Mouse (Mus musculus) heart, embryonic 12.5 days (tissue): Measurements from ENCODE around the gene Rprml. TPM values are rescaled to one million over a fixed set of nuclear protein-coding genes. Genes with fewer than 3 reads are reported as not detected.
"Not testable (repeated sequence)": the region's sequence is repeated elsewhere in the genome, so short reads cannot be mapped to it uniquely, and the experiment has no call there.

ENCODE experiments used
- ATAC-seq: fragments of 200-750 bp; cut with Nextera tagmentation; 2 replicates; pipeline ENCODE4 v1.8.0; 2017; ENCODE audit warnings: moderate TSS enrichment, moderate library complexity; ENCODE audit not compliant: insufficient number of reproducible peaks, low FRiP score
- H3K27ac ChIP-seq: fragments of 300-500 bp; sonication (generic); 2 replicates; pipeline ENCODE4 v1.5.1; 2016; ENCODE audit warnings: mild to moderate bottlenecking, moderate library complexity; ENCODE audit not compliant: poor library complexity, severe bottlenecking
- H3K27me3 ChIP-seq: fragments of 300-500 bp; sonication (generic); replicated peaks from 2 replicates; pipeline ENCODE4 v1.6.1; 2016; ENCODE audit warnings: mild to moderate bottlenecking, moderate library complexity
- H3K36me3 ChIP-seq: fragments of 300-500 bp; sonication (generic); 2 replicates; pipeline ENCODE4 v1.6.1; 2016; ENCODE audit warnings: mild to moderate bottlenecking, moderate library complexity
- H3K4me1 ChIP-seq: fragments of 300-500 bp; sonication (generic); replicated peaks from 2 replicates; pipeline ENCODE4 v1.6.1; 2016; ENCODE audit warnings: mild to moderate bottlenecking
- H3K4me2 ChIP-seq: fragments of 300-500 bp; sonication (generic); 2 replicates; pipeline ENCODE4 v1.6.1; 2016; ENCODE audit warnings: mild to moderate bottlenecking, moderate library complexity
- H3K4me3 ChIP-seq: fragments of 300-500 bp; sonication (generic); 2 replicates; pipeline ENCODE4 v1.5.1; 2016; ENCODE audit warnings: mild to moderate bottlenecking
- H3K9ac ChIP-seq: fragments of 300-500 bp; sonication (generic); 2 replicates; pipeline ENCODE4 v1.6.1; 2016; ENCODE audit warnings: mild to moderate bottlenecking, moderate library complexity
- H3K9me3 ChIP-seq: fragments of 300-500 bp; sonication (generic); replicated peaks from 2 replicates; pipeline ENCODE4 v1.6.1; 2016; ENCODE audit warnings: mild to moderate bottlenecking, moderate library complexity
- WGBS: fragments of 180-500 bp; shearing (Covaris S2); methylation state at CpG from one replicate; pipeline ENCODE4 v1.1.7; 2016; 5-methylcytosine and 5-hydroxymethylcytosine counted together
- polyA plus RNA-seq: library from polyadenylated mRNA; unstranded; fragments of >200 nt; fragmentation: Nextera tagmentation; extraction: Ambion mirVana; gene quantifications from 2 replicates; pipeline ENCODE4 v1.2.1, GENCODE M21; 2016

Rprml gene
- polyA plus RNA-seq, 1 experiment from 2014 or later: 0.79 TPM

- H3K36me3 ChIP-seq: no peaks in the 10 kb centered on the region
- H3K4me2 ChIP-seq: no peak overlapping the region
- H3K9me3 ChIP-seq: no peaks in the 10 kb centered on the region
- H3K27ac ChIP-seq: no peak overlapping the region
- H3K9ac ChIP-seq: no peak overlapping the region
- H3K4me1 ChIP-seq: peaks cover 7% of the 10 kb centered on the region; the same call in 1 of the 2 replicates
- H3K27me3 ChIP-seq: peaks cover 14% of the 10 kb centered on the region; the same call in 1 of the 2 replicates
- WGBS: 81% methylated on average over 8 of the region's 8 CpGs
- ATAC-seq: no peak
- H3K4me3 ChIP-seq: no peak overlapping the region
Observed at GRCm38 (mm10) chr11:103663119-103663518, 13.7 kb downstream of the Rprml start.

- no peak for ATAC-seq
- H3K4me2 ChIP-seq: no peak overlapping the region
- no peak overlapping the region for H3K27ac ChIP-seq
- WGBS: 50% methylated on average over 1 of the region's 1 CpGs
- peaks cover 7% of the 10 kb centered on the region; the same call in 1 of the 2 replicates for H3K4me1 ChIP-seq
- H3K4me3 ChIP-seq: no peak overlapping the region
- no peaks in the 10 kb centered on the region for H3K9me3 ChIP-seq
- H3K9ac ChIP-seq: no peak overlapping the region
- H3K27me3 ChIP-seq: peaks cover 10% of the 10 kb centered on the region; the same call in 1 of the 2 replicates
- H3K36me3 ChIP-seq: no peaks in the 10 kb centered on the region
Observed at GRCm38 (mm10) chr11:103665695-103666094, 16.3 kb downstream of the Rprml start.

- peaks cover 7% of the 10 kb centered on the region; the same call in 1 of the 2 replicates for H3K4me1 ChIP-seq
- 34% methylated on average over 10 of the region's 10 CpGs for WGBS
- no peak for ATAC-seq
Observed at GRCm38 (mm10) chr11:103666181-103666906, 17.0 kb downstream of the Rprml start.

GRCm38 (mm10) chr11:103666907-103667426 is 17.6 kb downstream of the Rprml start:
- Histone ChIP-seq H3K4me1 (peaks cover 7% of the 10 kb centered on the region; the same call in 1 of the 2 replicates), H3K27me3 (peaks cover 9% of the 10 kb centered on the region; the same call in 1 of the 2 replicates), H3K36me3 (no peaks in the 10 kb centered on the region), H3K9ac (no peak overlapping the region), H3K9me3 (no peaks in the 10 kb centered on the region), H3K4me2 (no peak overlapping the region), H3K4me3 (no peak overlapping the region), H3K27ac (no peak overlapping the region)
- WGBS: 58% methylated on average over 13 of the region's 13 CpGs
- no peak for ATAC-seq

More at GRCm38 (mm10) chr11:103666181-103666906, 17.0 kb downstream of the Rprml start:
- no peak overlapping the region for H3K9ac ChIP-seq
- H3K4me2 ChIP-seq: no peak overlapping the region
- no peak overlapping the region for H3K27ac ChIP-seq
- H3K9me3 ChIP-seq: no peaks in the 10 kb centered on the region
- no peaks in the 10 kb centered on the region for H3K36me3 ChIP-seq
- no peak overlapping the region for H3K4me3 ChIP-seq
- peaks cover 10% of the 10 kb centered on the region; the same call in 1 of the 2 replicates for H3K27me3 ChIP-seq

- Histone ChIP-seq H3K27ac (no peak overlapping the region), H3K4me1 (no peaks in the 10 kb centered on the region), H3K36me3 (peaks cover 45% of the 10 kb centered on the region), H3K9me3 (no peaks in the 10 kb centered on the region), H3K27me3 (no peaks in the 10 kb centered on the region), H3K4me3 (no peak overlapping the region), H3K4me2 (no peak overlapping the region), H3K9ac (no peak overlapping the region)
- ATAC-seq: no peak
- 41% methylated on average over 3 of the region's 3 CpGs for whole genome bisulfite sequencing
Observed at GRCm38 (mm10) chr11:103675556-103675955, 26.2 kb downstream of the Rprml start.

GRCm38 (mm10) chr11:103677042-103677441 is 27.7 kb downstream of the Rprml start:
- H3K4me3 ChIP-seq, ATAC-seq, H3K4me1 ChIP-seq, H3K9ac ChIP-seq, H3K27ac ChIP-seq, H3K9me3 ChIP-seq, H3K27me3 ChIP-seq, H3K4me2 ChIP-seq: not testable (repeated sequence)
- peaks cover 60% of the 10 kb centered on the region for H3K36me3 ChIP-seq
- 38% methylated on average over 2 of the region's 2 CpGs for WGBS

DNA sequence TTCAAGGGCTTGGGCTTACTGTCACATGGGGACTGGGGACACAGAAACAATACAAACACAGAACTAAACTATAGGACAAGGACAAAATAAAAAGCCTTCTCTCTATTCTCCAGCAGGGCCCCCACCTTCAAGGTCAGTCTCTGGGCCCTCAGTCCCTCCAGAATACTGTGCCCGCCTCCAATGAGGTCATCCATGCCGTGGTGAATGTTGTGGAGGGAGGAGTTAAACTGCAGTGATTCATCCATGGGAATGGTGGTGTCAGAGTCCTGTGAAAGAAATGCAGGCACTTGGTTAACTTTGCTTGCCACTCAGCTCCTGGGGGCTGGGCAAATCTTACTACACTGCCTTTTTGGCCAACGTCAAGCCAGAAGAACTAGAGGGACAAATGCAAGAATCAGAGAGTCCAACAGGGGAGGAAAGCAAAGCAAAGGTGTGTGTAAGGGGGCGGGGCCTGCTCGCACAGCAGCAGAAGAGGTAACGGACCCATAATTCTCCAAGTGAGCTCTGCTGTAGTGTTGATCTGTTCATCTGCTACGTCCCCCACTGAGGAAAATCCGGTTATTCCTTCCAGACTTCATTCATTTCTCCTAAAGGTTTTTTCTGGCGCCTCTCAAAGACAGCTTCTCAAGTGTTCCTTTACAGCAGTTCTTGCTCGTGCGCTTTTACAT is 34.4 kb downstream of the Rprml start:
- Histone ChIP-seq H3K27ac (peak overlapping the region; percentile 57), H3K9me3 (no peaks in the 10 kb centered on the region), H3K9ac (0 out of 2 replicates have a peak overlapping the region, but pooled peaks have one; percentile 17), H3K4me2 (no peak overlapping the region), H3K4me3 (no peak overlapping the region), H3K4me1 (peaks cover 45% of the 10 kb centered on the region), H3K36me3 (peaks cover 85% of the 10 kb centered on the region), H3K27me3 (no peaks in the 10 kb centered on the region)
- ATAC-seq: peak; percentile 34; the same call in 1 of the 2 replicates
- 71% methylated on average over 11 of the region's 11 CpGs for WGBS

GRCm38 (mm10) chr11:103685261-103685736 is 35.9 kb downstream of the Rprml start:
- ATAC-seq: no peak
- Histone ChIP-seq H3K27ac (no peak overlapping the region), H3K9me3 (no peaks in the 10 kb centered on the region), H3K36me3 (peaks cover 73% of the 10 kb centered on the region), H3K27me3 (no peaks in the 10 kb centered on the region), H3K9ac (no peak overlapping the region), H3K4me3 (no peak overlapping the region), H3K4me2 (no peak overlapping the region), H3K4me1 (peaks cover 60% of the 10 kb centered on the region)
- WGBS: 89% methylated on average over 7 of the region's 7 CpGs

GRCm38 (mm10) chr11:103686706-103687105 is 37.3 kb downstream of the Rprml start:
- Histone ChIP-seq H3K9me3 (no peaks in the 10 kb centered on the region), H3K4me3 (no peak overlapping the region), H3K4me2 (no peak overlapping the region), H3K4me1 (peaks cover 73% of the 10 kb centered on the region), H3K27ac (no peak overlapping the region; the same call in 1 of the 2 replicates), H3K27me3 (no peaks in the 10 kb centered on the region), H3K9ac (no peak overlapping the region), H3K36me3 (peaks cover 60% of the 10 kb centered on the region)
- no peak for ATAC-seq
- 65% methylated on average over 6 of the region's 6 CpGs for WGBS

DNA sequence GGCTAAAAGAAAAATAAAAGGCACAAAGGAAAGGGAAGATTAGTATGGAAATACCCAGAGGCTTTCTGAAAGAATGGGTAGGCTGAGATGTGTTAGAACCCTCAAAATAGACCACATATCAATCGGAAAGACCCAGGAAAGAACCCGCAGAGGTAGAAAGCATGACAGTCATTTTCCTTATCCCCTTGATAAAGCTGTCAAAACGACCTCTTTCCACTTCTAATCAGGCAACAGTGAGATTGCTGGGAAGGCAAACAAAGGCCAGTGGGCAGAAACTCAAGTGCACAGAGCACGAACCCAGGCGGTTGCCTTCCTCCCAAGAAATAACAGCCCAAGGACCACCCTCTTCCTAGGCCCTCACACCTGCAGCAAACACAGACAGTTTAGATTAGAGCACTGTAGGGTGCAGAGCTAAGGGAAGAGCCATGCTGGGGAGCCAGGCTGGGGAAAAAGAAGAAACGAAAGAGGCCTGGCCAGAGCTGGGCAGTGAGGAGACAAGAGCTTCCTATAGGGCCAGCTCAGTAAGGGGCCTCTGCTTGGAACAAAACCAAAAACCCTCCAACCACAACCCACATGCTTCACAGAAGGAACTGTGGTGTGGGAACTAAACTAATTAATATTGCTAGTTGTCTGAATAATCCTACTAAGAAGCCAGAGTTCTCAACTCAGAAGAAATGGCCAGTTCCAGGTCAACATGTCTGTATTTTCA is 39.1 kb downstream of the Rprml start:
- Histone ChIP-seq H3K9me3 (no peaks in the 10 kb centered on the region), H3K36me3 (peaks cover 43% of the 10 kb centered on the region), H3K4me3 (no peak overlapping the region), H3K4me2 (peak overlapping the region; percentile 41), H3K4me1 (peaks cover 71% of the 10 kb centered on the region), H3K27ac (peak overlapping the region; percentile 87), H3K9ac (peak overlapping the region; percentile 29; the same call in 1 of the 2 replicates), H3K27me3 (no peaks in the 10 kb centered on the region)
- 12% methylated on average over 6 of the region's 6 CpGs for WGBS
- ATAC-seq: peak; percentile 58
